24 mouse cellular contexts compared by ENCODE assay signal in the genomic region with DNA sequence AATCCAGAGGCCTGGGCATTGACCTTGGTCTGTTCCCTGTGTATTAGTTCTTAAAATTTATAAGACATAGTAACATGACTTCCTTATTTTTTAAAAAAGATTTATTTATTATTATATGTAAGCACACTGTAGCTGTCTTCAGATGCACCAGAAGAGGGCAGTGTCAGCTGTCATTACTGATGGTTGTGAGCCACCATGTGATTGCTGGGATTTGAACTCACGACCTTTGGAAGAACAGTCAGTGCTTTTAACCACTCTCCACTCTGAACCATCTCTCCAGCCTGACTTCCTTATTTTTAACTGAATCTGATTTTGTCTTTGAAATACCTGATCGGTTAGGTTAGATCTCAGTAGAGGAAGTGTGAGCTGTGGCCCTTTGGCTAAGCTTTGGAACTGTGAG. TPM values are rescaled to one million over a fixed set of nuclear protein-coding genes. Genes with fewer than 3 reads are reported as not detected.
DNase-seq lines count a peak whose midpoint lies in the region; ATAC-seq and TF ChIP-seq lines count a peak whose summit lies in the region.
"Had no signal": no experiment of that assay in that cellular context is flagged by ENCODE, and none has a peak within 500 bp of the region (broad histone marks: within the 10 kb centered on the region; RNA-seq: fewer than 3 reads in every experiment).

No protein-coding gene starts in this region.

- H3K36me3 ChIP-seq in kidney, postnatal 0 days (ENCODE audit: insufficient read depth, low read length) = peaks cover 5% of the 10 kb centered on the region; the same call in 1 of the 2 replicates
- peaks cover 48% of the 10 kb centered on the region for H3K36me3 ChIP-seq in kidney, embryonic 15.5 days
- 0 out of 2 replicates have a peak, but pooled peaks cover 5% of the 10 kb centered on the region for H3K36me3 ChIP-seq in lung, postnatal 0 days (ENCODE audit: insufficient read depth, low read length)
- H3K36me3 ChIP-seq in E14TG2a.4 (ENCODE audit: insufficient read depth, low read length) = peaks cover 97% of the 10 kb centered on the region

- WGBS in kidney, postnatal 0 days = 96% methylated on average over 2 of the region's 2 CpGs
- WGBS in kidney, embryonic 15.5 days = 93% methylated on average over 2 of the region's 2 CpGs
- 80% methylated on average over 2 of the region's 2 CpGs for WGBS in lung, postnatal 0 days

- H3K4me3 ChIP-seq in kidney, postnatal 0 days (replicated peaks; ENCODE audit: low read depth, low read length) = no peak overlapping the region
- no peak overlapping the region for H3K4me3 ChIP-seq in kidney, embryonic 15.5 days (replicated peaks)
- H3K4me3 ChIP-seq in lung, postnatal 0 days (ENCODE audit: low read depth, low read length) = no peak overlapping the region
- no peak overlapping the region for H3K4me3 ChIP-seq in E14TG2a.4 (replicated peaks; ENCODE audit: low read length)
- H3K4me3 ChIP-seq: forebrain, embryonic 13.5 days; heart, embryonic 12.5 days; megakaryocyte, embryonic 14.5 days; myocyte; neural tube, embryonic 13.5 days had no signal

- no peaks in the 10 kb centered on the region for H3K27me3 ChIP-seq in kidney, postnatal 0 days (ENCODE audit: insufficient read depth, low read length)
- H3K27me3 ChIP-seq in kidney, embryonic 15.5 days = no peaks in the 10 kb centered on the region
- no peaks in the 10 kb centered on the region for H3K27me3 ChIP-seq in lung, postnatal 0 days (replicated peaks; ENCODE audit: insufficient read depth, low read length)
- no peaks in the 10 kb centered on the region for H3K27me3 ChIP-seq in E14TG2a.4 (ENCODE audit: insufficient read depth, low read length)
- H3K27me3 ChIP-seq: forebrain, embryonic 13.5 days; heart, embryonic 12.5 days; megakaryocyte, embryonic 14.5 days; neural tube, embryonic 13.5 days had no signal

- TF ChIP-seq EP300 in lung, postnatal 0 days (IDR thresholded peaks at IDR 0.05) = no peak

- no peaks in the 10 kb centered on the region for H3K4me1 ChIP-seq in kidney, postnatal 0 days (replicated peaks; ENCODE audit: insufficient read depth, low read length)
- H3K4me1 ChIP-seq in kidney, embryonic 15.5 days = no peaks in the 10 kb centered on the region
- H3K4me1 ChIP-seq in lung, postnatal 0 days (ENCODE audit: insufficient read depth, low read depth, low read length) = no peaks in the 10 kb centered on the region
- 0 out of 2 replicates have a peak, but pooled peaks cover 5% of the 10 kb centered on the region for H3K4me1 ChIP-seq in E14TG2a.4 (replicated peaks; ENCODE audit: low read depth, low read length)

- H3K27ac ChIP-seq in kidney, postnatal 0 days = no peak overlapping the region
- no peak overlapping the region for H3K27ac ChIP-seq in kidney, embryonic 15.5 days
- H3K27ac ChIP-seq in lung, postnatal 0 days (ENCODE audit: low read length) = no peak overlapping the region
- H3K27ac ChIP-seq: forebrain, embryonic 13.5 days; neural tube, embryonic 13.5 days had no signal

- TF ChIP-seq CTCF in kidney, postnatal 0 days (IDR thresholded peaks at IDR 0.05; ENCODE audit: low read depth) = peak; percentile 35
- peak; percentile 15; the same call in 1 of the 2 replicates for TF ChIP-seq CTCF in lung, postnatal 0 days (IDR thresholded peaks at IDR 0.05)
- TF ChIP-seq CTCF in E14TG2a.4 (conservative IDR thresholded peaks at IDR 0.05; ENCODE audit: low read length) = peak; percentile 21

- H3K4me2 ChIP-seq in kidney, postnatal 0 days (ENCODE audit: low read length) = no peak overlapping the region
- H3K4me2 ChIP-seq in kidney, embryonic 15.5 days = no peak overlapping the region
- H3K4me2 ChIP-seq in lung, postnatal 0 days (replicated peaks; ENCODE audit: low read depth, low read length) = no peak overlapping the region
- H3K4me2 ChIP-seq: forebrain, embryonic 13.5 days; heart, embryonic 12.5 days; neural tube, embryonic 13.5 days had no signal

- no peak for ATAC-seq in kidney, postnatal 0 days (replicated peaks; ENCODE audit: low FRiP score, low read depth)
- no peak for ATAC-seq in kidney, embryonic 15.5 days (replicated peaks; ENCODE audit: low FRiP score)
- no peak for ATAC-seq in lung, postnatal 0 days
- ATAC-seq: forebrain, embryonic 13.5 days had no signal

- DNase-seq in kidney, postnatal 0 days (ENCODE audit: low spot score) = no peak
- no peak for DNase-seq in lung, postnatal 0 days (ENCODE audit: low spot score)
- DNase-seq in lung, adult 18-20 months = no peak
- DNase-seq in cerebellum, postnatal 14 days = no peak
- no peak for DNase-seq in T-cell, adult 2 months (ENCODE audit: low spot score)
- DNase-seq: adrenal gland, postnatal 14 days; cerebellum, adult 8-10 months; heart, postnatal 10 days; kidney, adult 2 months; kidney, postnatal 25 days; midbrain, embryonic 14.5 days; right cerebral cortex, adult 18-20 months; right cerebral cortex, postnatal 4 days; thymus, postnatal 36 days had no signal

- no peaks in the 10 kb centered on the region for H3K9me3 ChIP-seq in kidney, postnatal 0 days (replicated peaks; ENCODE audit: low read length)
- no peaks in the 10 kb centered on the region for H3K9me3 ChIP-seq in kidney, embryonic 15.5 days (replicated peaks)
- H3K9me3 ChIP-seq in lung, postnatal 0 days (ENCODE audit: low read length) = no peaks in the 10 kb centered on the region
- no peaks in the 10 kb centered on the region for H3K9me3 ChIP-seq in E14TG2a.4 (ENCODE audit: low read length)
- H3K9me3 ChIP-seq: forebrain, embryonic 13.5 days; heart, embryonic 12.5 days; megakaryocyte, embryonic 14.5 days; neural tube, embryonic 13.5 days had no signal

- no peak overlapping the region for H3K9ac ChIP-seq in kidney, postnatal 0 days (ENCODE audit: low read depth, low read length)
- no peak overlapping the region for H3K9ac ChIP-seq in kidney, embryonic 15.5 days
- H3K9ac ChIP-seq in lung, postnatal 0 days (replicated peaks; ENCODE audit: low read depth) = no peak overlapping the region
- H3K9ac ChIP-seq: forebrain, embryonic 13.5 days; heart, embryonic 12.5 days; neural tube, embryonic 13.5 days had no signal

RNA-seq across cellular contexts. Expression of gene Dnmt3b, which starts 23.4 kb away (rescaled TPM):
- polyA plus RNA-seq in kidney, postnatal 0 days (2015; fragmentation: Nextera tagmentation; extraction: Ambion mirVana) = 9.4 and 10.5 TPM in 2 replicates
- polyA plus RNA-seq in kidney, embryonic 15.5 days (2015; fragmentation: Nextera tagmentation; extraction: Ambion mirVana) = 15.7 and 16.5 TPM in 2 replicates
- polyA plus RNA-seq in lung, postnatal 0 days (2015; fragmentation: Nextera tagmentation; extraction: Ambion mirVana) = 3.3 and 4.2 TPM in 2 replicates

RNA-seq across cellular contexts. Expression of gene Dnmt3c, which starts 23.8 kb away (rescaled TPM):
- polyA plus RNA-seq in kidney, postnatal 0 days (2015; fragmentation: Nextera tagmentation; extraction: Ambion mirVana) = 0.06 TPM in 1 of 2 replicates, not detected in the other
- not detected in 2 replicates for polyA plus RNA-seq in kidney, embryonic 15.5 days (2015; fragmentation: Nextera tagmentation; extraction: Ambion mirVana)
- 0.10 and 0.15 TPM in 2 replicates for polyA plus RNA-seq in lung, postnatal 0 days (2015; fragmentation: Nextera tagmentation; extraction: Ambion mirVana)
- polyA plus RNA-seq: embryonic facial prominence, embryonic 14.5 days; forebrain, embryonic 13.5 days; gonadal fat pad, adult 2 months; heart, embryonic 12.5 days; hindbrain, embryonic 11.5 days; kidney, adult 2 months; myocyte; neural tube, embryonic 13.5 days had no signal

RNA-seq across cellular contexts. Expression of gene Commd7, which starts 40.0 kb away (rescaled TPM):
- 78.7 and 78.8 TPM in 2 replicates for polyA plus RNA-seq in kidney, postnatal 0 days (2015; fragmentation: Nextera tagmentation; extraction: Ambion mirVana)
- 75.2 and 78.8 TPM in 2 replicates for polyA plus RNA-seq in kidney, embryonic 15.5 days (2015; fragmentation: Nextera tagmentation; extraction: Ambion mirVana)
- polyA plus RNA-seq in lung, postnatal 0 days (2015; fragmentation: Nextera tagmentation; extraction: Ambion mirVana) = 71.8 and 73.3 TPM in 2 replicates
